Mouse (Mus musculus) c-Kit-positive CD71-positive TER-119-positive erythroid progenitor cells, embryonic 14.5 days (primary cell): ENCODE measurements around the gene Adgra1.

Experiments
- DNase-seq: peaks from one replicate; pipeline ENCODE4 v3.0.0-alpha.2; 2013; ENCODE audit warnings: low spot score

The Adgra1 gene

DNA sequence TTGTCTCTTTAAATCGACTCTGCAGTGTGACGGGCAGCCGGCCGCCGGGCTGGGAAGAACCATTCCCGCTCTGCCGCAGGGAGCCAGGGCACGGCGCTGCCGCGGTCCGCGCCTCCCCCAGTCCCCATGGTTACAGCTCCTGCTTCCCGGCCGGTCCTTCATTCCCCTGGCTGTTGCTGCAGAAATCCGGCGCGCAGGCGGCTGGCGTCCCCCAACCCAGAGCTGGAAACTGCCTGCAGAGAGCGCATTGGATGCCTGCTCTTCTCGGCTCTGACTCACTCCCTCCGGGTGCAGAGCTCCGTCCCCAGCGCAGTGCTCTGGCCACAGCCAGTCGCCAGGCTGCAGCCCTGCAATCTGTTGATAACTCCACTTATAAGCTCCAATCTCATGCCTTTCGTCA lies at the start of gene Adgra1:
Adgra1 (plus strand) TSS at position 139 of the 400 bp plus-strand sequence.
- no peak for DNase-seq

DNA sequence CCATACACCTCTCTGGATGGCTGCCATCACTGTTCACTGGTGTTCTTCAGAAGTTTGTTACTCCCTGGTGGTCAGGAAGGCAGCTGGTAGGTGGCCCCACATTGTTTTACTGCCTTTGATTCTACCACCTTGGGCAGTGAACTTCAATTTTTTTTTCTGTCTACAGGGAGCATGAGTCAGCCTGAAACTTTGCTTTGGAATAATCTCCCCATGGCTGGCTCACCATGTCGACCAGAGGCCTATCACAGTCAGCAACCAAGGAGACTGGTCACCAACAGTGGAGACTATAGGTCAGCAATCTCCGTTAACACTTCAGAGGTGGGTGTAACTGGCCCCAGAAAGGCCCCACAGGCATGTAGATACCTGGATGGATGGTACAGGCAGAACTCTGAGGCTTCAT lies 46.6 kb upstream of the Adgra1 start:
- no peak for DNase-seq

GRCm38 (mm10) chr7:139788927-139789326 lies 45.0 kb upstream of the Adgra1 start:
- DNase-seq, result no peak

GRCm38 (mm10) chr7:139789718-139790117 lies 44.3 kb upstream of the Adgra1 start:
- no peak for DNase-seq

DNA sequence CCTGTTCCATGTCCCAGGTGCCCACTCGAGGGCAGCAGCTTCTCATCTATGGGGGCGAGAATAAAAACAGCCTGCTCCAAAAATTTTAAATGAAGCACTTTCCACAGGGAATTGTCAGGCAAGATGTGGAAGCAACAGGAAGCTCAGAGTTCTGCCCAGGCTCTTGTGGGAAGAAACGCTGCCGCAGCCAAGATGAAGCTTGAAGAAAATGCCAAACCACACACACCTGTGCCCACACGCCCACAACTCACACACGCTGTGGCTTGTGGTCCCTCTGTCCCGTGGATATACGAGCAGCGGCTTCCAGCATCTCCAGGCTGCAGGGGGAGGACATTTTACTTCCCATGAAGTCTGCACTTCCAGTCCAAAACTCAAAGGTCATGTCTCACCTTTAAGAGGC lies 42.4 kb upstream of the Adgra1 start:
- no peak for DNase-seq

DNA sequence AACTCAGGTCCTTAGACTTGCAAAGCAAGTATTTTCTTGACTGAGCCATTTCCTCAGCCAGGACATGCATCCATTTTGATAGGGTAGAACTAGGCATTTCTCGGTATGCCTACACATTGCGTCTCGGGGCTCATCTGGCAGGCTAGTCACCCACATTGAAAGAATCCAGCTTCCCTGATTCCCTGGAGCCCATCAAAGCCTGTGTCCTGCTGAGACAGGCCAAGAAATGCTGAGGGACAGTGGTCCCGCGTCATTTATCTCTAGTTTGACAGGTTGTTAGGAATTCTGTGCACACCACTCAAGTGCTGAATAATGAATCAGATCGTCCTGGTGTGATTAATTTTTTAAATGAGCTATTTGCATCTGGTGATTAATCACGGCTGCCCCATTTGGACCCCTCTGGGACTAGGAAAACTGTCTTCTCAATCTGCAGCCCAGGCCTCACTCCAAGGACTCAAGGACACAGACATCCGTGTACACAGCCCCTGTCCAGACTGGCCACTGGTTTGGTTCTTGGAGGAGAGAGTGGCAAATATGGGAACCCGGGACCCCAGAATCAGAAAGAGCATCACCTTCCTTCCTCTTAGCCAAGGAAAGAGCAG lies 38.9 kb upstream of the Adgra1 start:
- DNase-seq, result no peak

DNA sequence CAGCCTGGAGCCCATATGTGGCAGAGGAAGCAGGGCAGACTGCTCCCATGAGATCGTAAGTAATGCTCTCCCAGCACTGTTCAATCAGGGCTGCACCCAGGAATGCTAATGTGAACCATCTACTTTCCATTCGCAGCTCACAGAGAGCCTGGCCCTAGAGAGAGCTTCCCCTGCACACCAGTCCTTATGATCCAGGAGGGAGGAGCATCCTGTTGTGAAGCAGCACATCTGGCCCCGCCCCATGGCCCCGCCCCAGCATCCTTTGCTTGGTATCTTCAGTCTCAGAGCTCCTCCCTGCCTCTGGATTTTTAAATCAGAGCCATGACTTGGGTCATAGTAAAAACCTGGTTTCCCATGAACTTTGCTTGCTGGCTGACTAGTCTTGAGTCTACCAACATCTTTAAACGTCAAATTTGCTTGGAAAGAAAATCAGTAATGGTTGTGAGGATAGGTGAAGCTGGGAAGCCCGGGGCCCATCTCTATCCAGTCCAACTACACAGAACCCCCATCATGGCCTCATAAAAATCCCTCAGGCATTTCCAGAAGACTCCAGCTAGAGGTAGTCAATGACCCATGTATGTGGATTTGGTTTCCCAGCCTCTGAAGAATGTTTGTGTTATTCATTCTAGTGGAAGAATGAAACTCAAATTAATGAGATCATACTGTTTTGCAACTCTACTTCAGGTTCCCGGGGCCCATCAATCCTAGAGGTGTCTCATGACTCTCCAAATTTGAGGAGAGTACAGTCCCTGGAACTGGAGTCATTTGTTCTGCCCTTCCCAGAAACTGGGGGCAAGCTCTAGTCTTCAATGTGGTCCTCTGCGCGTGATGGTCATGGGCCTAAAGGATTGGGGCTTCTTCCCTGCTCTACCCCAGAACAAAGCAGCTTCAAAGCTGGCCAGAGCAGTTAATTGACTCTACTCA lies 36.5 kb upstream of the Adgra1 start:
- no peak for DNase-seq

DNA sequence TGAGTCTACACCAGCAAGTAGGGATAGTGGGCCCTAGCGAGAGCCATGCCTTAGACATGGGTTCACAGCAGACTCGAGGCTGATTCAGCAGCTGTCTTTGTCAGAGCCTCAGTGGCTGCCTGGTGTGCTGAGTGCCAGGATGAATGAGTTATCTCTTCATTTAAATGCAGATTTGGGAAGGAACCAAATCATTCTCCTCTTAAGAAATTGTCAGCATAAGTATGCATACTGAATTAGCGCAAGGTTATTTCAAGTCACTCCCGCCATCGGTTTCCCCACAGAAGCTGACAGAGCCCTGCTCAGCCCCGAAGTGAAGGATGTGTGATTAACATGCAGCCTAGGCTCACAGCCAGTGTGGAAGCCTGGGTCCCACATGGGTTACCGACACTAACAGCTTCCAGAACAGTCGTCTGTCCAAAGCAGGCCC lies 27.8 kb upstream of the Adgra1 start:
- DNase-seq, result no peak

DNA sequence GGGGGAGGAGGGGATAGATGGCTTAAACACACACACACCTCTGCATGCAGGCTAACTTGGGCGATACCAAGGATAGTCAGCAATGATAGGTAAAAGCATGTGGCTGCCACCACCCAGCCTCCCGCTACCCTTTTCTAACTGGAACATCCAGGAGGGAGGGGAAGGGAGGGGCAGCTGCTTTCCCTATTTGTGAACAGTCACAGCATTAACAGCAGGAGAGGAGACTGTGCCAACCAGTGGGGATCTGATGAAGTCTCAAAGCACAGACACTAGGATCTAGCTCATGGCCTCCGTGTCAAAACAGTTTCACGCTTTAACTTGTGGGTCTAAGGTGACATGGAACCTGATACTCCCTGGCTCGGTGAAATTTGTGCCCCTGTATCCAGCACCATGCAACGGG lies 23.9 kb upstream of the Adgra1 start:
- no peak for DNase-seq

GRCm38 (mm10) chr7:139811706-139812105 lies 22.3 kb upstream of the Adgra1 start:
- no peak for DNase-seq

- no peak for DNase-seq
Measured at GRCm38 (mm10) chr7:139813577-139814207, 20.3 kb upstream of the Adgra1 start.

DNA sequence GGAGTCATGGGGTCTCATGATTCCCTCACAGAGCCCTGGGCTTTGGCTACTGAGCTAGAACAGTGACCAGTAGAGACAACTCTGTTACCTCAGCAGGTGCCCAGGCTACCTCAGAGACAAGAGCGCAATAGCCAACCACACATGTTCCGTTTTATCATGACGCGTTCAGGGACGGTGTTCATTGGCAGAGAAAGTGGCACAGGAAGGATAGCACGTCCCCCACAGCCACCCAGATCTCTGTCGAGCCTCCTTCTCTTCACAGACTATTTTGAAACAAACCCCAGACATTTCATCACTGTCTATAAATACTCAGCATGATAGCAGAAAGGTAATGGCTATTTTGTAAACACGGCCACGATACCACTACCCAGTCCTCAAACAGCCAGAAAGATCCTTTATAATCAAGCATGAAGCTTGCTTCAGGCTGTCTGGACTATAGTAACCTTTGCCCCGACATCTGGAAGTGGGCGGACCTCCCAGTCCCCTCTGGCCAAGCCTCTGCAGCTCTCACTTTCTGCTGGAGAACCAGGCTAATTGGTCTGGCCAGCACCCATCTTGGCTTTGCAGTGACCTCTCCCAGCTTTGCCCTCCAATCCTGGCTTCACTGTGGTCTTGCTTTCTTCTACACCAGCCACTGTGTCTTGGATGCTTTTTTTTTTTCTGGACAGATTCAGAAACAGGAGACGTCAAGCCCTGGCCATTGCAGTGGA lies 11.5 kb upstream of the Adgra1 start:
- DNase-seq, result no peak

GRCm38 (mm10) chr7:139827687-139828086 lies 6.3 kb upstream of the Adgra1 start:
- no peak for DNase-seq

GRCm38 (mm10) chr7:139833532-139833931 lies 442 bp upstream of the Adgra1 start:
- DNase-seq, result no peak

DNA sequence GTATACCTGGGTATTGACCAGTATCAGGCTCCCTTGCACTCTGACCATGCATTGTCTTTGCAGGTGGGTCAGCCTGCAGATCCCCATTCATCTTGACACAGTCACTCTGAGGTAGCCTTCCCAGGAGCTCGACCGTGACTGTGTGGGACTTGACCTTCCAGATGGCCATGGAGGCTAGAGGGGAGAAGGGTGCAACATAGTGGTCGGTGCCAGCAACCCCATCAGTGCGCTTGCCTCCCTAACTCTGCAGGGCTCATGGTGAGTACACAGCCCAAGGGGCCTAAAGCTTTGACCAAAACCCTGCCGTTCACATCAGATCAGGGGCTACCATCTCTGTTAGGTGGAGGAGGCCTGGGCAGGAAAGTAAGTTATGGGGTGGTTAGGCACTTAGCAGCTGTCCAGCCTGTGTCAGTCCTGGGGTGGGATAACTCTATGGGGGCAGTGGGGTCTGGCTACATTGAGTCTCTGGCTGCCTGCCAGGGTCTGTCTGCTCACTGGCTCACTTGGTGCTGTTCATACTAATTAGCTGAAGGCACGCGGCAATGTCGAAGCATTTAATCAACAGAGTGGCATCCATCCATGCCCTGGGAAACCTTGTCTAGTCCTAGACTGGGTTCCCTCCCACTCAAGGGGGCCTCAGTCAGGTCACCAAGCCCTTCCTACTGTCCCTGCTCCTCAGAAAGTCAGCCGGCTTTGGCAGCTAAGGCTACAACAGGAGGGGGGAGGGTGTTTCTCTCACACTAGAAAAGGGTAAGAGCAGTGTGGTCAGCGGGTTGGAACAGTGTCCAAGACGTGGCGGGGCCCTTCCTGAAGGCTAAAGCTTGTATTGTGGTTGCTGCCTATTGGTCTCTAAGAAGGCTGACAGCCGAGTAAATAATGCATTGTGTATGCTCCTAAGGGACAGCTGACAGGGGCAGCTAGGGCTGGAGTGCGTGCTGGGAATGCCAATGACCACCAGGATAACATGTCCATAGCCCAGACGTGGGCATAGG lies 1.5 kb downstream of the Adgra1 start:
- DNase-seq, result no peak

- no peak for DNase-seq
Measured at GRCm38 (mm10) chr7:139840443-139841168, 6.6 kb downstream of the Adgra1 start.

- no peak for DNase-seq
Measured at GRCm38 (mm10) chr7:139842397-139842796, 8.4 kb downstream of the Adgra1 start.

- no peak for DNase-seq
Measured at GRCm38 (mm10) chr7:139843140-139843539, 9.2 kb downstream of the Adgra1 start.

DNA sequence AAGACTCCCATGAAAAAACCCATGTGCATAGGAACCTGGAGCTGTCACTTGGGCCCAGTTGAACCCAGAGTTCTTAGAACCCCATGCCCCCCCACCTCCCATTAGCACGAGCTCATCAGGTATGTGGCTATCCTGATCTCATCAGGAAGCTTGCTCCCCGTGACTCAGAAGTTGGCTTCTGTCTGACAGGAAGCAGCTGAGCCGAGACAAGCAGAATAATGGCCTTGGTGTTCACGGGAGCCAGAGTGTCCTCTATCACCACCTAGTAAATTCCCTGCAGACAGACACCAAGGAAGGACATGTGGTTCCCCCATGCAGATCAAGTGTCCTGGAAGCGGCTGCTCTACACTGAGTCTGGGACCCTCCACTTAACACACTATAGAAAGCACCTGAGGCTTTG lies 9.8 kb downstream of the Adgra1 start:
- DNase-seq, result no peak

GRCm38 (mm10) chr7:139845101-139845500 lies 11.1 kb downstream of the Adgra1 start:
- DNase-seq, result no peak
